Mouse (Mus musculus): Measurements from ENCODE around the gene Gm3045. TPM values are rescaled to one million over a fixed set of nuclear protein-coding genes. Genes with fewer than 3 reads are reported as not detected.

Gene Gm3045
- polyA plus RNA-seq, 1 experiment: not detected

- Histone ChIP-seq H3K4me3 (ENCODE audit: insufficient read depth, low read length) (no peak overlapping the region), H3K4me1 (ENCODE audit: control insufficient read depth, insufficient read depth, low read length) (no peaks in the 10 kb centered on the region), H3K27ac (ENCODE audit: insufficient read depth, low read length) (no peak overlapping the region)
- TF ChIP-seq POLR2A (IDR thresholded peaks at IDR 0.05; ENCODE audit: extremely low read depth, insufficient read depth, low read length) (no peak), CTCF (IDR thresholded peaks at IDR 0.05; ENCODE audit: extremely low read depth, insufficient read depth, low read length) (no peak)
Measured at GRCm38 (mm10) chr13:56477271-56477670, 50.9 kb downstream of the Gm3045 start.

- no peaks in the 10 kb centered on the region for H3K4me1 ChIP-seq (ENCODE audit: control insufficient read depth, insufficient read depth, low read length)
- TF ChIP-seq CTCF (IDR thresholded peaks at IDR 0.05; ENCODE audit: extremely low read depth, insufficient read depth, low read length) (no peak), POLR2A (IDR thresholded peaks at IDR 0.05; ENCODE audit: extremely low read depth, insufficient read depth, low read length) (no peak)
- no peak overlapping the region for H3K27ac ChIP-seq (ENCODE audit: insufficient read depth, low read length)
- no peak overlapping the region for H3K4me3 ChIP-seq (ENCODE audit: insufficient read depth, low read length)
Measured at GRCm38 (mm10) chr13:56478027-56478426, 51.6 kb downstream of the Gm3045 start.

- Histone ChIP-seq H3K4me3 (ENCODE audit: insufficient read depth, low read length) (no peak within 1 kb of the TSS), H3K4me1 (ENCODE audit: control insufficient read depth, insufficient read depth, low read length) (no peaks in the 10 kb centered on the region), H3K27ac (ENCODE audit: insufficient read depth, low read length) (no peak within 1 kb of the TSS)
- no peak for TF ChIP-seq CTCF (IDR thresholded peaks at IDR 0.05; ENCODE audit: extremely low read depth, insufficient read depth, low read length)
- TF ChIP-seq POLR2A (IDR thresholded peaks at IDR 0.05; ENCODE audit: extremely low read depth, insufficient read depth, low read length): no peak
Measured at GRCm38 (mm10) chr13:56482146-56482545, 55.8 kb downstream of the Gm3045 start, which contains the start of gene Il9. Gene Il9 (minus strand): TSS chr13:56482246.

Other genes with a start within 250 kb of the Gm3045 start
- gene Tifab, start 247.7 kb upstream of the Gm3045 start, polyA plus RNA-seq (2012; rRNA removed): 2.4 and 2.5 TPM in 2 replicates
- gene Neurog1, start 174.4 kb upstream of the Gm3045 start, polyA plus RNA-seq (2012; rRNA removed): 0.21 and 0.23 TPM in 2 replicates
- gene Cxcl14, start 130.0 kb upstream of the Gm3045 start, polyA plus RNA-seq (2012; rRNA removed): 154 and 155 TPM in 2 replicates
- gene Slc25a48, start 11.8 kb downstream of the Gm3045 start, polyA plus RNA-seq (2012; rRNA removed): 0.04 and 0.06 TPM in 2 replicates
- not detected in 2 replicates for gene Il9, start 55.7 kb downstream of the Gm3045 start, polyA plus RNA-seq (2012; rRNA removed)
- gene Fbxl21, start 95.9 kb downstream of the Gm3045 start, polyA plus RNA-seq (2012; rRNA removed): 5.5 and 6.1 TPM in 2 replicates
- gene Lect2, start 121.9 kb downstream of the Gm3045 start, polyA plus RNA-seq (2012; rRNA removed): not detected in 2 replicates
- gene Tgfbi, start 182.9 kb downstream of the Gm3045 start, polyA plus RNA-seq (2012; rRNA removed): 3.7 and 3.8 TPM in 2 replicates